Mouse (Mus musculus): ENCODE measurements around the gene Nisch.

Gene Nisch

DNA sequence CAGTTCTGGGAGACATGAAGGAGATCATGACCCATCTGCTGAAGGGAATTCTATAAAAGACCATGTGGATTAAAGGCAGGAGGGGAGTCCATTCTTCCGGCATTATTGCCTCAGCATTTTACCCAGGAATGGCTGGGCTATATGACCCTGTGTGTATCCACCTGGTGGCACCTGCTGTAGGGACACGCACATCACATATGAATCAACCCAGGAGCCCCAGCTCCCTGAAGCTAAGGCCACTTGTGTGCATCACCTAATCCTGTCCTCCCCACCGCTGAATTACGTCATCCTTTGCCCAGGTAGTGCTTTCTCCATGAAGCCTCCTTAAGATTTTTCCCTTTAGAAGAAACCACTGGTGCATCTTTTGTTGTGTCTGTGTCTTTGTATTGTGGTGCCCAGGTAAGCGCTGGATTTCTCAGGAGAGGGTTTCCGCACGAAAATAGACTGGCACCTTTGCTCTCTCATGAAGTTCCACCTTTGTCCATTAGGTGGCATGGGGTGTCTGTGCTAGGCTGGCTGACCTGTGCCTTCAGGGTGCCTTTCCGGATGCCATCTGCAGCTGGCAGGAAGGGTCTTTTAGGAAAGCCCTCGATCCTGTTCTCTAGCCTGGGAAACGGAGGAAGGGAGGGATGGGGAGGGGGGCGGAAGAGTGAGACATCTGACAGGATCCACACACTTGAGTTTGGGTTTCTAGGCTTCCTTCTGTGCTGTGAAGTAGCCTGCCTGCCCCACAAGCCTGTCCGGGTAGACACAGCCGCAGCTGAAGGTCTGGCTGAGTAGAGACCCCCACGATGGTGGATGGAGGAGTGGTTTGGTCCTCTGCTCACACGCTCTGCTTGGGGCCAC lies 1.4 kb downstream of the Nisch start:
- no peak for DNase-seq (ENCODE audit: low spot score)

DNA sequence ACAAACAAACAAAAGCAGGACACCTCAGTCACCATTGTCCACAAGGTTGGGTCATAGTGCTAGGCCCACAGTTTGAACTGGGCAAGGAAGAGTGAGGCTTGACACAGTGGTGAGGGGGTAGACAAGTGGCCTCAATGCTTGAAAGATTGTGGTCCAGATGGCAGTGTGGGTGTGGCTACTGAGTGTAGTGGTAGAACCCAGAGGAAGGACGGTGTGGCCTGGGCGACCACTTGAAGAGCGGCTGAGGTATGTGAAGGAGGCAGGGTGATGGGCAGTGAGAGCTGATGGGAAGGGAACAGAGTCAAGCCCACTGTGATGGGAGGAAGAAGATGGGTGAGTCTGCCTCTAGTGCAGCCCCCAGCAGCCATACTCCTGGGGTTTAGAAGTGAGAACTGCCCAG lies 2.1 kb downstream of the Nisch start:
- no peak for DNase-seq (ENCODE audit: low spot score)

DNA sequence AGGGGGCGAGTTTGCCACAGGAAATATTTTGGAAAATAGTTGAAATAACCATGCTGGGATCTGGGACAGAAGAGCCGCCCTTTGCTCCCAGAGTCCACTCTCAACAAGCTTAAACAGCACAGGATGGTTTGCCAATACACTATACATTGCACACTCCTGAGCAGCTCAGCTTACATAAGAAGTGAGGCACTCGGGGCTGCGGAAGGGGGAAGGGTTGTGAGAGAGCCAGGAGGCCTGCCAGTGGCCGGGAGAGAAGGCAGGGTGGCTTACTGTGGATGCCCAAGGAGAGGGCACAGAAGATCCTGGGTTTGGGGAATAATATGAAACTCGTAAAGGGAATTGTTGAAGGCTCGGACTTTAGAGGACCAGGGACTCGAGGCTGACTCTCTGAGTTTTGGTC lies 2.9 kb downstream of the Nisch start:
- no peak for DNase-seq (ENCODE audit: low spot score)

DNA sequence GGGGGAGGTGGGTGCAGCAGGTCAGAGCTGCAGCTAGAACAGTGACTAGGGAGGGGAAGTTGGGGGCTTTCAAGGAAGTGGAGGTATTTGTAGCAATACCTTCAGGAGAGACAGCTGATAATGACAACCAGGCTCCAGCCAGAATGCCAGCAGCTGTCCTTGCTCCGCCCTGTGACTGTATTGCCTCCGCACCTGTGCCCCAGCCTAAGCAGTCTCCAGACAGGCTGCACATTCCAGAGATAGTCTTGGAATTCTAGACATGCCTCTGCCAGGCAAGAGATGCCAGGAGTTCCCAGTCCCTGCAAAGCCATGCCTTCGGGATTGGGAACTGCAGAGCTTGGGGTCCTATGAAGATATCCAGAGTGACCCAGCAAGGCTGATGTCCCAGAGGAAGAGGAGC lies 4.2 kb downstream of the Nisch start:
- no peak for DNase-seq (ENCODE audit: low spot score)

DNA sequence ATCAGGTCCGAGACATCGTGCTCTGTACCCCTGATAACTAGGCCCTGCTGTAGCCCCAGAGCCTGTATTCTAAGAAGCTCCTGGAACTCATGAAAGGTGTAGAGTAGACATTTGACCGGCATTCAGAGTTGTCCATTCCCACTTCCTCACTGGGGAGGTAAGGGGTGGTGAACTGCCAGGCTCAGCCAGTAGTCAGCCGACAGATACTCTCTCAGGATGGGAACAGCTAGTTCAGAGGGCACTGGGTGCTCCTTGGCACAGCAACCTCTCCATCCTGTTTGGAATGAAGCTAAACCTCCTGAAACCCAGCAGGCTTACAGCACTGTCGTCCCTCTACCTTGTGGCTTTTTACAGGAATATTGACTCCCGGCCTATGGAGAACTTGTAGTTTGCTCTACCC lies 4.9 kb downstream of the Nisch start:
- DNase-seq (ENCODE audit: low spot score): no peak

DNA sequence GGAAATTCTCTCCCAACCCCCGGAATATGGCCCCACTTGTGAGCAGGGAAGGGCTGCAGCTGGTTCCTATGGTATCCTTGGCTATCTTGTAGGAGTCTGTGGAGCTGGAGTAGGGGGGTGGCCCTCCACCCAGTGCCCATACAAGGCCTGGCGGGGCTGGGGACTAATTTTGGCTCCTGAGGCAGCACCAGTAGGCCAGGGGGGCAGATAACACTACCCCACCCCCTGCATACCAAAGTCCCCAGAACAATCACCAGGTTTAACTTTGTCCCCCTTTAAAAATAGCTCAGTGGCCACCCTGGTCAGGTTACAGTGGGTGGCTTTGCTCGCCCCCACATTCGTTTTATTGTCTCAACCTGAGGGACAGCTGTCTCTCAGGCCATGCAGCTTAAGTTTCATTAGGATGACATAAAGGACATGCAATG lies 7.6 kb downstream of the Nisch start:
- no peak for DNase-seq (ENCODE audit: low spot score)

DNA sequence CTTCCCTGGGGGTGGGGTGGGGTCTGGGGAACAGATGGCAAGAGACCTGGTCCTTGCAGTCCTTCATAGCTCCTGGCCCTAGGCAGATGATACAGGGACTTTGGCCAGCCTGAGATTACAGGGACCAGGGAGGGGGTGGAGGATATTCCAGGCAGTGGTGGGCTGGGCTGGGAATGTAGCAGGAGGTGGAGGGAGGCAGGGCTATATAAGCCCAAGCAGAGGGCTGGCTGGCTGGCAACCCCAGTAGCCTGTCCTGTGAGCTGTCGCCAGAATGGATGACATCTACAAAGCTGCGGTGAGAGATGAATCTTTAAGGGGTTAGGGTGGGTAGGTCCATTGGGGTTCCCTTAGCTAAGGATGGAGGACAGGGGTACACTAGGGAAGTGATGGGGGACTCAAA lies 8.7 kb downstream of the Nisch start, which contains the start of gene Tnnc1:
Gene Tnnc1 (plus strand): TSS at position 229 of the 400 bp plus-strand sequence.
- no peak for DNase-seq (ENCODE audit: low spot score)

DNA sequence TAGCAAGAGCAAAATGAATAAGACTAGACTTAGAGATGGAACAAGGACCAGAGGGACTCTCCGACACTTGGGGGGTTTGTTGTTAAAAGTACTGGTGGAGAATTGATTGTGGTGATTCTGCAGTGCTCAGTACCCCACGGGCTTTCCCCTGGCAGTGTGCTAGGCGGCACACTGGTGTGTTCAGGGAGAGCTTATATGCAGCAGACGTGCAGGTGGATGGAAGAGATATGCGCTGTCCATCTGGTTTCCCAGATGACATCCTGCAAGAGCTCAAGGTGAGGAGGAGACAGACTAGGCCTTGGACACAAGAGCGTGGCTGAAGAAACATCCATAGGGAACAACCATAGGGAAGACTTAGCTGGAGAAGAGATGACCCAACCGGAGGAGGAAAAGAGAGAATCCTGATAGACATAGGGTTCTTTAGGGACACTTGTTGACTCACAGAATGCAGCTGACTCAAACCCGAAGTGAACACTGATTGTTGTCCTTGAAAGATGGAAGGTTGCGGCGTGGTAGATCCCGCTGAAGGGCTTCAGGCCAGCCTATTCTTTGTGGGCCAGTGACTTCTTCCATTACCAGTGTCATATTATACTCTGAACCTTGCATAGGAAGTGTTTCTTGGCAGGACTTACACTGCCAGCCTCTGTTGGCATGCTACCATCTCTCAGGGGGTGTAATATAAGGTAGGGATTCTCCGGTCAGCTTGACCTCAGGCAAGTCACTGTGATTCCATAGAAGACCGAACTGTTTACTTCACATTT lies 9.5 kb downstream of the Nisch start:
- no peak for DNase-seq (ENCODE audit: low spot score)

DNA sequence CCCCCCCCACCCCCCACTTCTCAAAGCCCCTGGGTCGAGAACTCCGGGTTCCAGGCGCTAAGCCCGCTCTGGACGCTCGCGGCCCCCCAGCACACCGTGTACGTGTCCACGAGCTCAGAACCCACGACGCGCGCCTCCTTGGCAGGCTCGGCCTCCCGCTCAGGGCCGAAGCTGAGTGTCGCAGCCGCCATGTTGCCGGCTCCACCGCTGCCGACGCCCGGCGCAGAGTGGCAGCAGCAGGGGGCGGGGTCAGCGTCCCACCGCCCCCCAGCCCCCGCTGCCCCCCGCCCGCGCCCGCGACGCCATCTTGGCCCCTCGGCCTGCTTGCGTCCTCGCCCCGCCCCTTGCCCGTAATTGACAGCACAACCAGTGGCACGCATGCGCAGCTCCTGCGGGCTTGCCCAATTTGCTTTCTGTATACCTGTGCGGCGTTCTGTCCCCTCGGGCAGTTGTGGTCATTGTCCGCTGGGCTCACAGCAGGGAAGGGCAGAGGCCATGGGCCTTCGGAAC lies 10.2 kb downstream of the Nisch start:
- DNase-seq (ENCODE audit: low spot score): peak; percentile 93

DNA sequence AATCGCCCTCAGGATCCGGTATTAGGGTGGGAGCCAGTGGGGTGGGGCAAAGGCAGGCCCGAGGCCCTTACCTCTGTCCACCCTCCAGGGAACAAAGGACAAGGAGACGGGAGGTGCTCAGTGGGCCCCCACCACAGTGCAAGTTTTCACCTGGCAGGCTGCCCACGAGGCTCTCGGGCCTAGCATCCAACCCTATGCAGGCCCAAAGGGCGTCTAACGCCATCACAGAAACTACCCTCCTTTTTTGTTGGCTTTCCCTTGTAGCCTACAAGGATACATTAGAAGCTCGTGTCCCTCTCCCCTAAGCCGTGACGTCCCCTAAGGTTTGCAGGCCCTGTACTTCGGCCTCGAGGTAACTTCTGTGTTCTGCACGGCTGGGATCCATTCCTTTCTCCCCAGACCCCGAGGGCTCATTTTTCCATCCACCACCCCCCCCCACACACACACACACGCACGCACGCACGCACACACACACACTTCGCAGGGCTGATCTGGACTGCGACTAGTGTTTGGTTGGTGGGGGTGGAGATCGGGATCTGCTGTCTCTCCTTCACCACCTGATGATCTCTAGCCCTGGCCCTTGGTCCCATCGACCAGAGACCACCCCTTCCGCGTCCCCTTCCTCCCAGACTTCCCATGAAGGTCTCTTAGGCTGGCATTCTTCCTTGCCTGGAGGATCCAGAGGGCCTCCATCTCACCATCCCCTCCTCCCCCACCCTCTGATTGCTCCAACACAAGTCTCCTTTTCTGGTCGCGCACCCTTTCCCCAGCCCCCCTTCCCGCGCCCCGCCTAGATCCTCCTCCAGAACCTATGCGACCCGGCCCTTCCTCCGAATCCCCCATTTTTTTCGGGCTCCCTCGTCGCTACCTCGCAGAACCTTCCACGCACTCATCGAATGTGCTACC lies 10.9 kb downstream of the Nisch start:
- DNase-seq (ENCODE audit: low spot score): no peak

DNA sequence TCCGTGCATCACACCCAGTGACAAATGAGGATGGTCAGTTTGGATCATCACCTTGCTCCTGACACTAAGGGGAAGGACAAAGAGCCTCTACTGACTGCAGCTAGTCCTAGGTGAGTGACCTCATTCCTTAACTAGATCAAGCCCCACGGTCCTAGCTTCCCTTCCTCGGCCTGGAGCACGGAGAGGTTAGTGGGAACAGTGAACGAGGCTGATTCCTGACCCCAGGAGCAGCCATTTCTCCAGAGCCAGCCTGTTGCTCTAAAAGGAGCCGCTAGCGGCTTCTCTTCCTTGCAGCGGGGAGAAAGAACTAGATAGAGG lies 11.5 kb downstream of the Nisch start:
- DNase-seq (ENCODE audit: low spot score): no peak

DNA sequence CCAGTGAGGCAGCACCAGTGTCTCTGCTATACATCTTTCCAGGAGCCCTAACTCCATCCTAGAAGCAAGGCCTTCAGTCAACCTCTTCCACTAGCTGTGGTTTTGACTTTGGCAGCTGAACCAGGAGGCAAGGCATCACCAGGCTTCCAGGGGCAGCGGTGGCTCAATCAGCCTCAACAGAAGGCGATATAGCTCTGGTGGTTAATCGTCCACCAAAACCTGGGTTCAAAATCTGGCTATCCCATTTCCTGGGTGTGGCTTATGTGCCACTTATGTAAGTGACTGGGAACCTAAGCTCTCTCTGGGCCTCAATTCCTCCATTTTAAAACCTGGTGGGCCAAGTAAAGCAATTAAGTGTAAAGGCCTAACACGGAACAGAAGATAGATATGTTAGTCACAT lies 11.9 kb downstream of the Nisch start:
- DNase-seq (ENCODE audit: low spot score): no peak

DNA sequence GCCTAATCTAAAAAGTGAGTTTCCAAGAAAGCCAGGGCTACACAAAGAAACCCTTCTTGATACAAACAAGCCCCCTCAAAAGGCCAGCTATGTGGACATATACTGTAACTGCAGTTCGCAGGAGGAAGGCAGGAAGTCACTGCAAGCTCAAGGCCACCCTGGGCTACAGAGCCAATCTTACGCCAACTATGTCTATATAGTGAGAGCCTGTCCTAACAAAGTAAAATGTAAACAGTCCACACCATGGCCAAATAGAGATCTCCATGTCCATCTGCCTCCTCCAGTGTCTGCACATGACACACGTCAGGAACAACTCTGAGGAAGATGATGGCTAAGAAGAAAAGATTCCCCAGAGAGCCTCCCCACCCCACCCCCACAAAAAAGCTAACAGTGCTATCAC lies 16.7 kb downstream of the Nisch start:
- no peak for DNase-seq (ENCODE audit: low spot score)

DNA sequence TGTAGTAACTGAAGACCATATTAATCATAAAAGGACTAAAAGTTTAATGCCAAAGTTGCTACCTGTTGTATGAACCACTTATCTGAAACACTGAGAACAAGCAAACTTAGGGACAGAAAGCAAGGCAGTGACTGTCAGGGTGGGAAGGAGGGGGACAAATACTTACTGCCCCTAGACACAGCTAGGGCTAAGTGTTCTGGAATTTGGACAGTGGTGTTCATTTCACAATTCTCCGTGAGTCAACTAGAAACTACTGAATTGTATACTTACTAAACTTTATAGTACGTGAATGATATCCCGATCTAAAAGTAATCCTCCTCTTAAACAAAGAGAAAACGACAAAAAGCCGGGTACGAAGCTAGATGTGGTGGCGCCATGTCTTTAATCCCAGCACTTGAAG lies 17.1 kb downstream of the Nisch start:
- no peak for DNase-seq (ENCODE audit: low spot score)

DNA sequence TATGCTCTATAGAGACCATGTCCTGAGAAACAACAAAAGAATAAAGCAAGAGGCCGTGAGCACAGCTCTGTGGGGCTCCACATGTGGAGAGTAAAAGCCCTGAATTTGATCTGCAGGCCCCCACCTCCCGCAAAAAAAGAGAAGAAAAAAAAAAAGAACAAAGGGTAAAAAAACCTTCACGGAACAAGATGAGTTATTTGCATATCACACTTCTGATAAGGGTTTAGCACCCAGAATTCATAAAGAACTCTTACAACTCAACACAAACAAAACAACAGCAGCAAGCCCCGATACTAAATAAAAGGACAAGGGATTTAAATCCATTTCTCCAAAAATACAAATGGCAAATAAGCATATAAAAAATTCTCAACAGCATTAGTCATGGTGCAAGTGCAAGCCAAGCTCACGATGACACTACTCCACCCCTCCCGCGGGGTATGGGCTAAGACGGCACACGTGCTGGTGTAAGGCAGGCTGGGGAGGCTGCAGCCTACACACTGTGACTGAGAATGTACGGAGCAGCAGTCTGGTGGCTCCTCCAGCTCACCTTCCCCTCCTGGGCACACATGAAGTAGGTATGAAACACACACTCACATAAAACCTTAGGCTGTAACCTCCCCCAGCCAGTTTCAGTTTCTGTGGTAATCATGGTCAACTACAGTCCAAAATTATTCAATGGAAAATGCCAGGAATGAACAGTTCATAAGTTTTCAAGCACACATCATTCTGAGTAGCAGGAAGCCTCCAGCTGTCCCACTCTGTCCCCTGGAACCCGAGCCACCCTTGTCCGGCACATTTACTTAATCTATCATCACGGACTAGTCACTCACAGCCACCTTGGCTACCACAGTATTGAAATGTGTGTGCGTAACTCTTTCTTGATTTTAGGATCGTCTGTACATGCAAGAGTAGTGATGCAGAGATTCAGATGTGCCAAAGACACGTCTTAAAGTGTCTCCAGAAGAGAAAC lies 18.9 kb downstream of the Nisch start:
- DNase-seq (ENCODE audit: low spot score): no peak

DNA sequence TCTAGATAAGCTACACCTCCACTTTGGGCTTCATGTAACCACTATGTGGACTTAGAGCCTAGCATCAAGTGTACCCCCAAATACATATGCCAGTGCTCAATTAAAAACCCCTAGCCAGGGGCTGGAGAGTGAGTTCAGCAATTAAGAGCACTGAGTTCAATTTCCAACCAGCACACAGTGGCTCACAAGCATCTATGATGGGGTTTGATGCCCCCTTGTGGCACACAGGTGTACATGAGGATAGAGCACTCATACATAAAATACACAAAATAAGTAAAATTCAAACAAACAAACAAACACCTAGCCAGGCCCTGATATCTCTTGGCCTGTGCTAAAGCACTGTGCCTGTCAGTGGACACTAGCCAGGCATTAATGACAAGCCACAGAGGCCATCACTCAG lies 20.8 kb downstream of the Nisch start:
- DNase-seq (ENCODE audit: low spot score): no peak

DNA sequence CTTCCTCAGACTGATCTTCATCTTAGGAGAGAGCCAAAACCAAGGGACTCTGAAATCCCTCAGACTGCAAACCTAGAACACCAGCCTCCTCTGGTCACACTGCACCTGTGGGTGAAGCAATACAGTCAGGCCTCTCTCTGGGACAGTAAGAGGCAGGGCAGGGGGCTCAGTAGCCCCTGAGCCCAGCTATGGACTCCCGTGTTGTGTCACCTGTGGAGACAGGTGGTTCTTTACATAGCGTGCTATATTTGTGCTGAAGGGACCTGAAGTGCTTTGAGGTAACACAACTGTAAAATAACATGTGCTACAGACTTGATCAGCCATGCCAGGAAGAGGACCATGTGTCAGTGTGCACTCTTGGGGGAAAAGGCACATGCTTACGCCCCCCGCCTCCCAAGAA lies 21.2 kb downstream of the Nisch start:
- DNase-seq (ENCODE audit: low spot score): no peak

DNA sequence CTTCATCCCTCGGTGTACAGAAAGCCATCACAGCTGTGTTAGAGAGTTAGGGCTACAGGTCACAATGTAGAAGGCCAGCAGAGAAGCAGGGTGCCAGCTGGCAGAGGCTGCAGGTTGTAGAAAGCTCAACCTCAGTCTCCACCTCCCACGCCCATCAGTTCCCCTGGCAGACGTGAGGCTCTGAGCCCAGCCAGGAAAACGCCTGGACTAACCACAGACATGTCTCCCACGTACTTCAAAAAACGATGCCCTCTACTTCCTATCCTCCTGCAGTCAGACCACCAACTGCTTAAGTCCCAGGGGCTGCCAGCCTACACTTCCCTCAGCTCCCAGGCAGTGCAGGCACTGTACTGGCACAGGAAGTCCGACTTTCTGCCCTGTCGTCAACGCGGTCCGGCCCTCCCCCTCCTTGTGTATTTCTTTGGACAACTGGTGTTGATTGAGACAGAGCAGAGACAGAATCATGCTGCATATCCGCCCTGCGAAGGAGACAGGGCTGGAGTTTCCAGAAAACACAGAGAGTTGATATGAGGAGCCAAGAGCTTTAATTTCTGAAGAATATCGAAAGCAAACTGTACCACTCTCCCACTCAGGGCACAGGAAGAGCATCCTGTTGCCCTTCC lies 21.7 kb downstream of the Nisch start:
- no peak for DNase-seq (ENCODE audit: low spot score)

DNA sequence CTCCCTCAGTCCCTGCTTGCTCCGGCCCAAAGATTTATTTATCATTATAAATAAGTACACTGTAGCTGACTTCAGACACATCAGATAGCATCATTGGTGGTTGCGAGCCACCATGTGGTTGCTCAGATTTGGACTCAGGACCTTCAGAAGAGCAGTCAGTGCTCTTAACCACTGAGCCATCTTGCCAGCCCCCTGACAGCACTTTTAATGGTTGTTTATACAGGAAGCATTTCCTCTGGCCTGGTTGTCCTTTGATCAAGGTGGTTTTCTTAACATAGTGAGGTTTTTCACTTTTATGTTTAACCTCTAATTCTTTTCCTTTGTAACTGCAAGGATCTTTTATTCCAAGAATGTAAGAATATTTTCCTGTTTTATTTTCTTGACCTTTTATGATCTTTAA lies 22.3 kb downstream of the Nisch start:
- no peak for DNase-seq (ENCODE audit: low spot score)

DNA sequence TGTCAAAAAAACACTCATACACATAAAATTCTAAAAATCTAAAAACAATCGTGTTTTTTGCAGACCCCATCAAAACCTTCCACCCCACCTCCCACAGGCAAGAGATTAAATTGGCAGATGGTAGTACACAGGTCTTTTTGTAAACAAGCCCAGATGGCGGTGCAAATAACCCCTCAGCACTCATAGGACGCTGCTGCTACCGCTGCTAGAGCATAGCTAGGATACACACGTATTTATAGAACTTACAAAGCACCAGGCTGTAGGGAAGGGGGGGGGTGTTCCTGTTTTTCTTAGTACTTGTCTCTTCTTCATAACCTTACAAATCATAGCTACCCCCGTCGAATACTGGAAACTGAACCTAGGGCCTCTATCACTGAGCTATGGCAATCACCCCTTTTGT lies 23.0 kb downstream of the Nisch start:
- DNase-seq (ENCODE audit: low spot score): no peak

DNA sequence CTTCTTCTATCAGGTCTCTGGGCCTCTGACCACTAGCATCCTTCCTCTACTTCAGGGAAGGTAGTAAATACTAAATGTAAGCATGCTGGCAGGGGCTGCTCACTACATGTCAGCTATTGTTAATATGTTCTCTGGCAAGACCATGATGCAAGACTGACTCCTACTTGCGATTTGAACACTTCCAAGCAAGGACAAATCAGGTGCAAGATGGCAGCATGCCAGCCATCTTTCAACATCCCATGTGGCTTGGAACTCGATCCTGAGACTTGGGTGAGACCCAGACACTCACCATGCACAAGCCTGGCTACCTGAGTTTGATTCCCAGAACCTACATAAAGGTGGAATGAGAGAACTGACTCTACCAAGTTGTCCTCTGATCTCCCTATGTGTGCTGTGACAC lies 24.8 kb downstream of the Nisch start:
- no peak for DNase-seq (ENCODE audit: low spot score)

Data from left cerebral cortex, adult 11 months (tissue).